In the genomic region with DNA sequence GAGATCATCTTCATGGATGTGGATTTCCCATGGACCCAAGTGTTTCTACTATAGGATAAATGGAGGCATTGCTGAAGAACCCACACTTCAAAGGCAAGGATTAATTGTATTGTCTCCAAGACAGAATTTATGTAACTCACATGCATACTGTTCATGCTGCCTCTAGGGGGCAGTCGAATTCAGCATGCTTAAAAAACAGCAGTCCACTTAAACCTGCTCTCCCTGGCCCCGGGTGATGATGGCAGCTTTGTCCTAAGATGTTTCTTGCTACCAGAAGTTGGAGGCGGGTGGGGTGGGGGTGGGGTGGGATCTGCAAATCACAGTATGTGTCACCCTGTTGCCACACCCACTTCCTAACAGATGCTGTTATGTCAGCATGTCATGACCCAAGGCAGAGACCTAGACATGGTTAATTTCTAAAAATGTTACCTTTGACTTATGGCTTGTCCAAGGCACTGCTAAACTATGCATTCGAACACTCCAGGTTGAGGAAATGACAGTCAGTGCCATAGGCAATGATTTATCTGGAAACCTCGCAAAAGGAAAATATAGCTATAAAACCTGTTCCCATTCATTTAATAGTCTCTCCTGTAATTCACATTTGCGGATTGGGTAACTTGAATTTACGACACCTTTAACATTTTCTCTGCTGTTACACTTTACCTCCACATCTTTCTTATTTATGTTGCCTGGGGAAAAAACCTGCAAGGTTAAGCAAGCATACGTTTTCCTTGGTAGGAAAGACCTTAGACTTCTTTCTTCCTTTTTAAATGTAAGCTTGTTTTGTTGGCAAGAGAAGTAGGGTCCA, we compare ENCODE assay signal across 8 mouse cellular contexts.
DNase-seq lines count a peak whose midpoint lies in the region; ATAC-seq and TF ChIP-seq lines count a peak whose summit lies in the region.
"Had no signal": no experiment of that assay in that cellular context is flagged by ENCODE, and none has a peak within 500 bp of the region (broad histone marks: within the 10 kb centered on the region; RNA-seq: fewer than 3 reads in every experiment).

No protein-coding gene starts in this region.

- no peaks in the 10 kb centered on the region for H3K36me3 ChIP-seq in intestine, postnatal 0 days (ENCODE audit: control insufficient read depth, insufficient read depth)
- no peaks in the 10 kb centered on the region for H3K36me3 ChIP-seq in intestine, embryonic 15.5 days
- H3K36me3 ChIP-seq in ES-E14 (ENCODE audit: control insufficient read depth, insufficient read depth, low read length, poor library complexity, severe bottlenecking), result no peaks in the 10 kb centered on the region

- no peaks in the 10 kb centered on the region for H3K27me3 ChIP-seq in intestine, postnatal 0 days (replicated peaks; ENCODE audit: control insufficient read depth, insufficient read depth, low read length)
- no peaks in the 10 kb centered on the region for H3K27me3 ChIP-seq in intestine, embryonic 15.5 days (replicated peaks)

- peak; percentile 76 for TF ChIP-seq CTCF in intestine, postnatal 0 days (IDR thresholded peaks at IDR 0.05; ENCODE audit: low read depth)

- WGBS in intestine, postnatal 0 days, result 51% methylated on average over 8 of the region's 8 CpGs
- 48% methylated on average over 8 of the region's 8 CpGs for WGBS in intestine, embryonic 15.5 days

- no peak overlapping the region for H3K4me2 ChIP-seq in intestine, postnatal 0 days (replicated peaks; ENCODE audit: low read depth)
- H3K4me2 ChIP-seq in intestine, embryonic 15.5 days (replicated peaks), result no peak overlapping the region

- no peak overlapping the region for H3K27ac ChIP-seq in intestine, postnatal 0 days (ENCODE audit: low read depth, low read length)
- H3K27ac ChIP-seq in intestine, embryonic 15.5 days, result no peak overlapping the region
- H3K27ac ChIP-seq in ES-E14 (ENCODE audit: insufficient read depth, low read depth, low read length, poor library complexity, severe bottlenecking), result no peak overlapping the region
- H3K27ac ChIP-seq: macrophage had no signal

- H3K9me3 ChIP-seq in intestine, postnatal 0 days (ENCODE audit: control insufficient read depth), result no peaks in the 10 kb centered on the region
- no peaks in the 10 kb centered on the region for H3K9me3 ChIP-seq in intestine, embryonic 15.5 days
- H3K9me3 ChIP-seq in ES-E14 (ENCODE audit: control insufficient read depth, insufficient read depth, low read depth, low read length), result no peaks in the 10 kb centered on the region

- in situ Hi-C loops in ES-E14 (cut with MboI; ENCODE audit: low sequenced_read_pairs in 2 of 2, unreplicated experiment in 2 of 2), result no loop called here

- no peak overlapping the region for H3K9ac ChIP-seq in intestine, postnatal 0 days (ENCODE audit: low read depth, low read length)
- no peak overlapping the region for H3K9ac ChIP-seq in intestine, embryonic 15.5 days
- H3K9ac ChIP-seq in ES-E14 (ENCODE audit: insufficient read depth, low read depth, low read length, poor library complexity, severe bottlenecking), result no peak overlapping the region

- DNase-seq in ES-E14 (ENCODE audit: low read depth, low spot score), result peak; percentile 47
- DNase-seq in adipocyte (ENCODE audit: low spot score), result peak; percentile 19
- peak; percentile 38 for DNase-seq in kidney, postnatal 10 days
- peak; percentile 13 for DNase-seq in yolk sac, embryonic 10.5 days (ENCODE audit: low spot score)
- no peak for DNase-seq in right cerebral cortex, postnatal 36 days (ENCODE audit: low spot score in 2 of 2)

- no peak for ATAC-seq in intestine, postnatal 0 days
- ATAC-seq in intestine, embryonic 15.5 days, result no peak; the same call in 1 of the 2 replicates

- no peaks in the 10 kb centered on the region for H3K4me1 ChIP-seq in intestine, postnatal 0 days (replicated peaks; ENCODE audit: control insufficient read depth, insufficient read depth, low read length)
- no peaks in the 10 kb centered on the region for H3K4me1 ChIP-seq in intestine, embryonic 15.5 days (replicated peaks)
- H3K4me1 ChIP-seq in ES-E14 (ENCODE audit: control insufficient read depth in 2 of 2, insufficient read depth in 2 of 2, low read length in 2 of 2, poor library complexity in 1 of 2), result no peaks in the 10 kb centered on the region

- H3K4me3 ChIP-seq in intestine, postnatal 0 days (ENCODE audit: low read depth, low read length), result no peak overlapping the region
- no peak overlapping the region for H3K4me3 ChIP-seq in intestine, embryonic 15.5 days (replicated peaks)
- H3K4me3 ChIP-seq in ES-E14 (ENCODE audit: insufficient read depth in 1 of 2, low read depth in 1 of 2, low read length in 2 of 2, poor library complexity in 1 of 2, severe bottlenecking in 1 of 2), result no peak overlapping the region

TF ChIP-seq in ES-E14, 5 proteins besides CTCF, POLR2A, EP300 and RAD21:
- TF ChIP-seq MAFK (IDR thresholded peaks at IDR 0.05; ENCODE audit: insufficient read depth, low read depth, low read length) (no peak), HCFC1 (IDR thresholded peaks at IDR 0.05; ENCODE audit: borderline replicate concordance, insufficient read depth, low read length) (no peak), ZC3H11A (IDR thresholded peaks at IDR 0.05; ENCODE audit: borderline replicate concordance, low read depth, low read length) (no peak), CHD2 (IDR thresholded peaks at IDR 0.05; ENCODE audit: low read depth, low read length) (no peak), ZNF384 (IDR thresholded peaks at IDR 0.05; ENCODE audit: low read depth, low read length) (no peak)

Comparison
In these comparisons a context has a peak if more than half of its experiments do, and no peak if none do; other contexts are left out.
1. DNase-seq: peak in ES-E14 (single experiment), adipocyte (single experiment), kidney, postnatal 10 days (single experiment) and yolk sac, embryonic 10.5 days (single experiment); none in right cerebral cortex, postnatal 36 days (0 of 2).